Mouse (Mus musculus) MEL (cell line): Measurements from ENCODE around the gene Dars.

Experiments
- KAT2A ChIP-seq: conservative IDR thresholded peaks from 2 replicates; pipeline ENCODE4 v1.6.1; 2012; ENCODE audit warnings: low read depth, low read length, improper control_type of control experiment, inconsistent platforms
- POLR2A ChIP-seq, 2 experiments: IDR thresholded peaks; 2 replicates each; pipeline ENCODE4 v1.6.1; 2011 to 2012; ENCODE audit warnings: low read length in 2 of 2, mild to moderate bottlenecking in 2 of 2, control low read depth in 1 of 2, improper control_type of control experiment in 1 of 2, low read depth in 1 of 2, moderate library complexity in 1 of 2; ENCODE audit not compliant: control insufficient read depth in 1 of 2, insufficient read depth in 1 of 2, poor library complexity in 1 of 2
- POLR2AphosphoS2 ChIP-seq: IDR thresholded peaks from 2 replicates; pipeline ENCODE4 v1.6.1; 2011; ENCODE audit warnings: low read length, improper control_type of control experiment
- RCOR1 ChIP-seq: IDR thresholded peaks from 2 replicates; pipeline ENCODE4 v1.6.1; 2012; ENCODE audit warnings: low read depth, mild to moderate bottlenecking, inconsistent platforms, low read length, improper control_type of control experiment
- ZMIZ1 ChIP-seq: IDR thresholded peaks from 2 replicates; pipeline ENCODE4 v1.6.1; 2012; ENCODE audit warnings: low read depth, mild to moderate bottlenecking, inconsistent platforms, low read length, improper control_type of control experiment, moderate library complexity

DNA sequence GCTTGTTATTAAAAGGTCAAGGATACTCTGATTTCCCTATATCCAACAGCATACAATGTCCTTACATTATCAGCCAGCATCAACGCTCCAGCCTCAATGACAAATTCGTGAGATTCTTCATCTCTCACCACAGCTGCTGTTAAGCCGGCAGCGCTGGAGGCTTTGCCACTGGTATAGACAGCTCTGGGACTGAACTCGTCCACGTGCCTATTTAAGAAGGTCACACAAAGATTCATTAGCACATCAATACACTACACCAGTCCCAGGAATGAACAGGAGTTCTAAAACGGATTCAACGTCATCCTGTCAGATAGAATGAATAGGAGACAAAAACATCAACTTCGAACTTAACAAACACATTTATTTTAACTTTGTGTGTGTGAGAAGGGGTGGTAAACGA lies 72.9 kb downstream of the Dars start:
- TF ChIP-seq POLR2A (IDR thresholded peaks at IDR 0.05; ENCODE audit: control insufficient read depth in 1 of 2, insufficient read depth in 1 of 2, low read depth in 1 of 2, low read length in 2 of 2, poor library complexity in 1 of 2) = no peak
- TF ChIP-seq ZMIZ1 = no peak
- no peak for TF ChIP-seq POLR2AphosphoS2
- no peak for TF ChIP-seq RCOR1
- no peak for TF ChIP-seq KAT2A
